Mouse (Mus musculus) neural tube, embryonic 11.5 days (tissue): Measurements from ENCODE around the gene Inpp1. TPM values are rescaled to one million over a fixed set of nuclear protein-coding genes. Genes with fewer than 3 reads are reported as not detected.

Experiments
- ATAC-seq: fragments of 200-750 bp; cut with Nextera tagmentation; 2 replicates; pipeline ENCODE4 v1.8.0; 2017; ENCODE audit warnings: moderate number of reproducible peaks, mild to moderate bottlenecking, moderate TSS enrichment, moderate library complexity; ENCODE audit not compliant: insufficient read depth, low FRiP score, low TSS enrichment
- DNase-seq: peaks from one replicate; pipeline ENCODE4 v3.0.0-alpha.2; 2015; ENCODE audit warnings: low spot score
- H3K27ac ChIP-seq: fragments of 300-500 bp; sonication (generic); 2 replicates; pipeline ENCODE4 v1.5.1; 2014; ENCODE audit warnings: low read depth, mild to moderate bottlenecking, low read length
- H3K27me3 ChIP-seq: fragments of 300-500 bp; sonication (generic); 2 replicates; pipeline ENCODE4 v1.6.1; 2014; ENCODE audit warnings: mild to moderate bottlenecking, low read length, mixed read lengths; ENCODE audit not compliant: control insufficient read depth, insufficient read depth
- H3K36me3 ChIP-seq: fragments of 300-500 bp; sonication (generic); 2 replicates; pipeline ENCODE4 v1.6.1; 2014; ENCODE audit warnings: mild to moderate bottlenecking, low read length, moderate library complexity, mixed read lengths; ENCODE audit not compliant: control insufficient read depth, insufficient read depth
- H3K4me1 ChIP-seq: fragments of 300-500 bp; sonication (generic); 2 replicates; pipeline ENCODE4 v1.6.1; 2014; ENCODE audit warnings: low read length, mixed read lengths; ENCODE audit not compliant: control insufficient read depth, insufficient read depth
- H3K4me2 ChIP-seq: fragments of 300-500 bp; sonication (generic); 2 replicates; pipeline ENCODE4 v1.6.1; 2014; ENCODE audit warnings: low read depth, mild to moderate bottlenecking, moderate library complexity
- H3K4me3 ChIP-seq: fragments of 300-500 bp; sonication (generic); 2 replicates; pipeline ENCODE4 v1.5.1; 2014; ENCODE audit warnings: low read depth, low read length
- H3K9ac ChIP-seq: fragments of 300-500 bp; sonication (generic); 2 replicates; pipeline ENCODE4 v1.6.1; 2014; ENCODE audit warnings: mild to moderate bottlenecking, low read length
- H3K9me3 ChIP-seq: fragments of 300-500 bp; sonication (generic); 2 replicates; pipeline ENCODE4 v1.6.1; 2016; ENCODE audit warnings: low read length; ENCODE audit not compliant: control insufficient read depth
- WGBS: fragments of 180-500 bp; shearing (Covaris S2); extraction: QIAGEN DNeasy Blood & Tissue Kit; methylation state at CpG from one replicate; pipeline ENCODE4 v1.1.7; 2014; 5-methylcytosine and 5-hydroxymethylcytosine counted together
- polyA plus RNA-seq: library from polyadenylated mRNA; unstranded; fragments of >200 nt; fragmentation: Nextera tagmentation; extraction: Ambion mirVana; gene quantifications from 2 replicates; pipeline ENCODE4 v1.2.1, GENCODE M21; 2014

Inpp1 gene
- polyA plus RNA-seq, 1 experiment from 2014 or later = 11.3 TPM

GRCm38 (mm10) chr1:52799772-52800171, 17.7 kb downstream of the Inpp1 start:
- H3K9me3 ChIP-seq = no peaks in the 10 kb centered on the region
- WGBS = 79% methylated on average over 5 of the region's 5 CpGs
- no peaks in the 10 kb centered on the region for H3K36me3 ChIP-seq
- DNase-seq = no peak
- no peaks in the 10 kb centered on the region for H3K27me3 ChIP-seq
- H3K4me2 ChIP-seq = no peak overlapping the region
- H3K4me3 ChIP-seq = no peak overlapping the region
- H3K27ac ChIP-seq = no peak overlapping the region
- ATAC-seq = no peak
- H3K9ac ChIP-seq = no peak overlapping the region
- no peaks in the 10 kb centered on the region for H3K4me1 ChIP-seq

GRCm38 (mm10) chr1:52799056-52799726, 18.3 kb downstream of the Inpp1 start:
- ATAC-seq (no peak), DNase-seq (no peak)
- no peak overlapping the region for H3K4me2 ChIP-seq
- no peaks in the 10 kb centered on the region for H3K9me3 ChIP-seq
- no peaks in the 10 kb centered on the region for H3K36me3 ChIP-seq
- H3K9ac ChIP-seq = no peak overlapping the region
- no peak overlapping the region for H3K4me3 ChIP-seq
- no peak overlapping the region for H3K27ac ChIP-seq
- WGBS = 79% methylated on average over 10 of the region's 10 CpGs
- H3K4me1 ChIP-seq = no peaks in the 10 kb centered on the region
- H3K27me3 ChIP-seq = no peaks in the 10 kb centered on the region

- Histone ChIP-seq H3K4me1 (no peaks in the 10 kb centered on the region), H3K36me3 (no peaks in the 10 kb centered on the region; the same call in 1 of the 2 replicates), H3K9me3 (no peaks in the 10 kb centered on the region), H3K27ac (no peak overlapping the region), H3K4me3 (no peak overlapping the region), H3K9ac (no peak overlapping the region), H3K4me2 (no peak overlapping the region), H3K27me3 (no peaks in the 10 kb centered on the region)
- DNase-seq (no peak), ATAC-seq (no peak)
- WGBS = 90% methylated on average over 2 of the region's 2 CpGs
These were observed 21.6 kb downstream of the Inpp1 start for GRCm38 (mm10) chr1:52795927-52796326.

GRCm38 (mm10) chr1:52793692-52794091, 23.8 kb downstream of the Inpp1 start:
- no peak for DNase-seq
- Histone ChIP-seq H3K9ac (no peak overlapping the region), H3K4me3 (no peak overlapping the region), H3K27me3 (no peaks in the 10 kb centered on the region), H3K36me3 (no peaks in the 10 kb centered on the region; the same call in 1 of the 2 replicates), H3K9me3 (no peaks in the 10 kb centered on the region), H3K4me2 (no peak overlapping the region), H3K27ac (no peak overlapping the region), H3K4me1 (no peaks in the 10 kb centered on the region)
- no peak for ATAC-seq
- 89% methylated on average over 3 of the region's 3 CpGs for WGBS

GRCm38 (mm10) chr1:52792701-52793100, 24.8 kb downstream of the Inpp1 start:
- Histone ChIP-seq H3K9ac (no peak overlapping the region), H3K9me3 (no peaks in the 10 kb centered on the region), H3K36me3 (no peaks in the 10 kb centered on the region; the same call in 1 of the 2 replicates), H3K4me3 (no peak overlapping the region), H3K4me1 (no peaks in the 10 kb centered on the region), H3K4me2 (no peak overlapping the region), H3K27me3 (no peaks in the 10 kb centered on the region), H3K27ac (no peak overlapping the region)
- ATAC-seq (no peak), DNase-seq (no peak)

- Histone ChIP-seq H3K9me3 (no peaks in the 10 kb centered on the region), H3K4me2 (no peak overlapping the region), H3K36me3 (no peaks in the 10 kb centered on the region; the same call in 1 of the 2 replicates), H3K4me1 (no peaks in the 10 kb centered on the region), H3K9ac (no peak overlapping the region), H3K4me3 (no peak overlapping the region), H3K27ac (no peak overlapping the region), H3K27me3 (no peaks in the 10 kb centered on the region)
- 90% methylated on average over 1 of the region's 1 CpGs for WGBS
- no peak for DNase-seq
- no peak for ATAC-seq
These were observed 30.2 kb downstream of the Inpp1 start for GRCm38 (mm10) chr1:52787254-52787653.

- no peaks in the 10 kb centered on the region for H3K4me1 ChIP-seq
- no peaks in the 10 kb centered on the region for H3K9me3 ChIP-seq
- H3K4me2 ChIP-seq = no peak overlapping the region
- no peaks in the 10 kb centered on the region for H3K36me3 ChIP-seq
- WGBS = 76% methylated on average over 7 of the region's 7 CpGs
- no peak overlapping the region for H3K27ac ChIP-seq
- H3K4me3 ChIP-seq = no peak overlapping the region
- H3K9ac ChIP-seq = no peak overlapping the region
- H3K27me3 ChIP-seq = no peaks in the 10 kb centered on the region
- DNase-seq (no peak), ATAC-seq (no peak)
These were observed 52.0 kb downstream of the Inpp1 start for GRCm38 (mm10) chr1:52765176-52766111.

GRCm38 (mm10) chr1:52763894-52764809, 53.3 kb downstream of the Inpp1 start:
- no peak for ATAC-seq
- H3K27ac ChIP-seq = no peak overlapping the region
- no peaks in the 10 kb centered on the region for H3K4me1 ChIP-seq
- H3K4me2 ChIP-seq = no peak overlapping the region
- H3K27me3 ChIP-seq = no peaks in the 10 kb centered on the region
- no peak overlapping the region for H3K9ac ChIP-seq
- no peaks in the 10 kb centered on the region for H3K36me3 ChIP-seq
- 74% methylated on average over 4 of the region's 4 CpGs for WGBS
- H3K4me3 ChIP-seq = no peak overlapping the region
- H3K9me3 ChIP-seq = no peaks in the 10 kb centered on the region
- no peak for DNase-seq
